Mouse (Mus musculus) lung, postnatal 0 days (tissue): ENCODE measurements at regions not wholly inside any gene's neighbourhood (a gene's known extent, or its start where the extent isn't known, plus 50 kb on each side); places are given as distances from the start of the nearest gene placed in this dataset.

Experiments used
- ATAC-seq: fragments of 200-750 bp; cut with Nextera tagmentation; 2 replicates; pipeline ENCODE4 v1.8.0; 2017; ENCODE audit warnings: moderate library complexity
- DNase-seq: peaks from one replicate; pipeline ENCODE4 v3.0.0-alpha.2; 2016; ENCODE audit warnings: low spot score
- H3K27ac ChIP-seq: fragments of 300-500 bp; sonication (generic); 2 replicates; pipeline ENCODE4 v1.5.1; 2014; ENCODE audit warnings: antibody characterized with exemption, mild to moderate bottlenecking, low read length, mixed read lengths
- H3K27me3 ChIP-seq: fragments of 300-500 bp; sonication (generic); replicated peaks from 2 replicates; pipeline ENCODE4 v1.6.1; 2014; ENCODE audit warnings: low read length, mixed read lengths; ENCODE audit not compliant: insufficient read depth
- H3K36me3 ChIP-seq: fragments of 300-500 bp; sonication (generic); 2 replicates; pipeline ENCODE4 v1.6.1; 2014; ENCODE audit warnings: low read length, mixed read lengths; ENCODE audit not compliant: insufficient read depth
- H3K4me1 ChIP-seq: fragments of 300-500 bp; sonication (generic); 2 replicates; pipeline ENCODE4 v1.6.1; 2014; ENCODE audit warnings: antibody characterized with exemption, low read depth, low read length, mixed read lengths; ENCODE audit not compliant: insufficient read depth
- H3K4me2 ChIP-seq: fragments of 300-500 bp; sonication (generic); replicated peaks from 2 replicates; pipeline ENCODE4 v1.6.1; 2014; ENCODE audit warnings: low read depth, mild to moderate bottlenecking, low read length, moderate library complexity, mixed read lengths
- H3K4me3 ChIP-seq: fragments of 300-500 bp; sonication (generic); 2 replicates; pipeline ENCODE4 v1.5.1; 2014; ENCODE audit warnings: low read depth, low read length
- H3K9ac ChIP-seq: fragments of 300-500 bp; sonication (generic); replicated peaks from 2 replicates; pipeline ENCODE4 v1.6.1; 2014; ENCODE audit warnings: low read depth, mild to moderate bottlenecking
- H3K9me3 ChIP-seq: fragments of 300-500 bp; sonication (generic); 2 replicates; pipeline ENCODE4 v1.6.1; 2016; ENCODE audit warnings: low read length, mixed read lengths
- CTCF ChIP-seq: IDR thresholded peaks from 2 replicates; pipeline ENCODE4 v1.5.1; 2016; ENCODE audit warnings: antibody characterized with exemption, mild to moderate bottlenecking
- EP300 ChIP-seq: IDR thresholded peaks from 2 replicates; pipeline ENCODE4 v1.6.1; 2016; ENCODE audit warnings: antibody characterized with exemption, mild to moderate bottlenecking, control low read depth
- WGBS: fragments of 180-500 bp; shearing (Covaris S2); extraction: QIAGEN DNeasy Blood & Tissue Kit; methylation state at CpG from one replicate; pipeline ENCODE4 v1.1.7; 2014; 5-methylcytosine and 5-hydroxymethylcytosine counted together

DNA sequence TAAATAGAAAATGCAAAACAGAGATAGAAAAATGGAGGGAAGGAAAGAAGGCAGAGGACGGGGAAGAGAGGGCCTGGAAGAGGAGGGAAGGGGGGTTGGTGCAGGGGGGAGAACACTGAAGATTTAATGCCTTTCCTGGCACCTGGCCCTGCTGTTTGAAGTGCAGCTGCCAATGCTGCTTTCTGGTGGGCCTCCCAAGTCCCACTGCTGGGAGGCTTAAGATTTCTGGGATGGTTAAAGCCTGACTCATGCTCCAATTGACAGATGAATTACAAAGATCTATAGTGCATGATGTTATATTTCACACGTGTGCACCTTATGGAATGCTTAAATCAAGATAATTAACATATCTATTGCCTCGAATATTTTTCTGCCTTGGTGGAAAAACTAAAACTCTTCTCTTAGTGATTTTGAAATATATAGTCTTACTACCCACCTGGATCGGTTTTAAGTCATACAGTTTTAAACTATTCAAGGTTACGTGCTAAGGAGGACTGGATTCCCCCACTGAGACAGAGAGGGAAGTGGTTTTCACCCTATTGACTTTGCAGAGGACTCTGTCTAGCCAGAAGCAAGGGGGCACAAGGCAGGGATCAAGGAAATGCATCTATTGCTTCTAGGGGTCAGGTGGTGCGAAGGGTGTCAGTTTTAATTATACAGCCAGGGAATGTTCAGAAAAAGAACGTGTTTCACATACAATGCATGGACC lies 105.5 kb upstream of the Gas1 start:
- no peaks in the 10 kb centered on the region for H3K27me3 ChIP-seq
- H3K9me3 ChIP-seq, result no peaks in the 10 kb centered on the region
- H3K4me3 ChIP-seq, result no peak overlapping the region
- no peak overlapping the region for H3K27ac ChIP-seq
- H3K4me1 ChIP-seq, result no peaks in the 10 kb centered on the region
- WGBS, result 53% methylated on average over 7 of the region's 7 CpGs
- no peak for ATAC-seq
- no peak overlapping the region for H3K9ac ChIP-seq
- no peak for TF ChIP-seq EP300
- no peak for TF ChIP-seq CTCF
- H3K4me2 ChIP-seq, result no peak overlapping the region
- no peaks in the 10 kb centered on the region for H3K36me3 ChIP-seq
- DNase-seq, result no peak

DNA sequence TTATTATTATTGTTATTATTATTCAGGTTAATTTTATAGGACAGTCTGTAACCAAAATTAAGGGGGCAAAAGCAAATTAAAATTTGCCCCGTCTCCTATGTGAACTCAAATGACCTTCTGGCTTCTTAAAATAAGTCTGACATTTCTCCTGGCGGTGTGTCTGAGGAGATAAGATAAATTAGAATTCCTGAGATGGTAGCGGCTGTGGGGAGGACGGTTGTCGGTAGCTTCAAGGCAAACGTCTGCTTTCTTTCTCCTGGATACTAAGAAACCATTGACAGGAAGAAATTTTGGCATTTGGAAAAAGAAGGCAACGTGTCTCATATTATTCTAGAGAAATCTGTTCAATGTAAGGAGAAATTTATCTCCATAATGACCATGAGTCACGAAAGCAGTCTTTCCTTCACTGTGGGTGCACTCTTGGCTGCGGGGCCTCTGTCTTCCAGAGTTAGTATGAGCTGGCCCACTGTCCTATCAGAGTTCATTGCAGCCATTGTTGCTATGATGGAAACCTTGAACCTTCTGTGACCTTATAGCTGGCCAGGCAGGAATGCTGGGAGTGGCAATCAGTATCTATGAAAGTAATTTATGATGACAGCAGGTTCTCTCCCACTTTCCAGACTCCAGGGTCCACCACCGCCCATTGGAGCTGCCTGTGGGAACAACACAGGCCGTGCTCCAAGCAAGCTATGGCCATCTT lies 109.5 kb upstream of the Gas1 start:
- Histone ChIP-seq H3K27me3 (no peaks in the 10 kb centered on the region), H3K9me3 (no peaks in the 10 kb centered on the region), H3K9ac (no peak overlapping the region), H3K4me2 (no peak overlapping the region), H3K36me3 (no peaks in the 10 kb centered on the region), H3K27ac (no peak overlapping the region), H3K4me1 (no peaks in the 10 kb centered on the region), H3K4me3 (no peak overlapping the region)
- ATAC-seq, result no peak
- no peak for DNase-seq
- 47% methylated on average over 11 of the region's 11 CpGs for WGBS
- TF ChIP-seq CTCF, result no peak
- TF ChIP-seq EP300, result no peak

DNA sequence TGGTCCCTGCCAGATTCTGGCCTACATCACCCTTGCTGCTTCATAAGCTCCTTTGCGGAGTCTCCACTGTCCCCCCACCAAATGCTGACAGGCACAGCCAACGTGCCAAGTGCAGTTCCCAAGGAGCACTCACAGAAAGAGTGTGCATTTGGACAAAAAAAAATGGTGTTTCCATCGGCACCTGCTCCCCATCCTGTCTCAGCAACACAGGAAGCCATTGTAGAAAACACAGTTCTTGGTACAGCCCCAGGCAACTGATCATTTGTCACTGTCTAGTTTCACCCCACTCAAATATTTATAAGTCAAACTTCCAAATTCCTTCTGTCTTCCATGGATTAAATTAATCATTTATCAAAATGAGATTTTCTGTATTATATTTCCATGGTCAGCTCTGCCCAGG lies 112.5 kb upstream of the Gas1 start:
- H3K36me3 ChIP-seq, result no peaks in the 10 kb centered on the region
- TF ChIP-seq CTCF (no peak), EP300 (no peak)
- H3K4me3 ChIP-seq, result no peak overlapping the region
- no peak for ATAC-seq
- no peaks in the 10 kb centered on the region for H3K27me3 ChIP-seq
- no peak overlapping the region for H3K4me2 ChIP-seq
- H3K27ac ChIP-seq, result no peak overlapping the region
- WGBS, result 47% methylated on average over 3 of the region's 3 CpGs
- H3K9ac ChIP-seq, result no peak overlapping the region
- no peaks in the 10 kb centered on the region for H3K4me1 ChIP-seq
- H3K9me3 ChIP-seq, result no peaks in the 10 kb centered on the region
- DNase-seq, result no peak

DNA sequence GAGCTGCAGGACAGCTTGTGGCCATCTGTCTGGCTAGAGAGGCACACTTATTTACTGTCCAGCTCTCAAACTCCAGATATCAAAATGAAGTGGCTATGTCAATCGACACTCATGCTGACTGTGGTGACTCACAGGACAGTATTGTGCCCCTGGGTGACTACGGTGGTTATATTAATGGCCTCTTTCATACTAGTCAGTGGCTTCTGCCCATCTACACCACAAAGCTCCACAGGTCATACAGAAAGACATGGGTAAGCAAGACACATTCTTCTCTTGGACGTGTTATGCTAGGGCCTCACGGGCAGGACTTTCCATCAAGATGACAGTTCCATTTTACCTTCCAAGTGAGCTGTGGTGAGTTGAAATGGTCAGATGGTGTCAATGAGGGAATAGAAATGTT lies 113.7 kb upstream of the Gas1 start:
- TF ChIP-seq EP300 (no peak), CTCF (no peak)
- no peaks in the 10 kb centered on the region for H3K27me3 ChIP-seq
- DNase-seq, result no peak
- no peak overlapping the region for H3K4me3 ChIP-seq
- no peak for ATAC-seq
- no peak overlapping the region for H3K4me2 ChIP-seq
- H3K9ac ChIP-seq, result no peak overlapping the region
- no peaks in the 10 kb centered on the region for H3K9me3 ChIP-seq
- no peaks in the 10 kb centered on the region for H3K4me1 ChIP-seq
- 67% methylated on average over 4 of the region's 4 CpGs for WGBS
- H3K36me3 ChIP-seq, result no peaks in the 10 kb centered on the region
- no peak overlapping the region for H3K27ac ChIP-seq

DNA sequence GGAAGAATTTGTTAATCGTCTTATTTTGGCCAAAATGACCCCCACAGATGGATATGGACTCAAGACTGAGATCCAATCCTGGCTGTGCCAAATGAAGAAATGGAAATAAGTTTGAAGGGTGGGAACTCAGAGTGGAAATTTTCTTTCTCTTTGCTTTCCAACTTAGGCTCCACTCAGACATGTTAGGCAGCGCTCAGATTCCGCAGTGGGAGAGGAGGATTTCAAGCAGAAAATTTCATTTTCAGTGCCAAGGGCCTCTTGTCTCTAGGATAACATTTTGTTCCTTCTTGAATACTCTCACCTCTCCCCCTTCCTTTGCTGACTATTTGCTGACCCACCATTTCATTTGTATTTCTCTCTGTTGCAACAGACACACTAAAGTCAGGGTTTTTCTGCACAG lies 114.2 kb upstream of the Gas1 start:
- Histone ChIP-seq H3K36me3 (no peaks in the 10 kb centered on the region), H3K4me1 (no peaks in the 10 kb centered on the region; the same call in 1 of the 2 replicates), H3K27ac (no peak overlapping the region), H3K9me3 (no peaks in the 10 kb centered on the region), H3K27me3 (no peaks in the 10 kb centered on the region), H3K4me3 (no peak overlapping the region), H3K9ac (no peak overlapping the region), H3K4me2 (no peak overlapping the region)
- ATAC-seq, result no peak
- DNase-seq, result peak; percentile 59
- WGBS, result 62% methylated on average over 3 of the region's 3 CpGs
- TF ChIP-seq CTCF (no peak), EP300 (no peak)

DNA sequence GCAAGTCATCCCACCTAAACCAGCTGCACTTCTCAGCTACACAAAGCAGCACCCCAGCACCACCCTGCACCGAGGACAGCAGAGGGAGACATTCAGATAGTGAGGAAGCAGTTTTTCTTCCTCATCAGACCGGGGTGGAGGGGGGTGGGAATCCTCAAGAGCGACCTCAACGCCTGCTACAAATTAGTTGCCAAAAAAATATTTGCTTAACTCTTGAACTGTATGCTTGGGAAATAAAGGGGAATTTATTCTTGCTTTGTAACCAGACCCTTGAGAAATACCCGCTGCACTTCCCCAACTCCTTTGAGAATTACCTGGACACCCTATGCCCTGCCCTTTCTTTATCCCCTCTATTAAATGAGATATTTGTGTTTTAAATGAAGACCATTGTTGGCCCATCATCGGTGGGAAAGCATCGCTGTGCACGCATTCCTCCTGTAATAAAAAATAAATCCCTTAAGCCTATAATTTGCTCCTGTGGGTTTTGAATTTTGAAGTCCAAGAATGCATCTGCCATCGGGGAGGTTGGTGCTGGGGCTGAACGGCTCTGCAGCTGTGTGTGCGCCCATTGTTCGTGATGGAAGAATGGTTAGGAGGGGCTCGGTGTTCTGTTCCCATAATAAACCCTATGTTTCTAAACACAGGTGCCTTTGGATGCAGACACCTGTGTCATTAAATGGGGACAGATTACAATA lies 119.2 kb upstream of the Gas1 start:
- Histone ChIP-seq H3K4me3 (no peak overlapping the region), H3K9me3 (no peaks in the 10 kb centered on the region), H3K9ac (no peak overlapping the region), H3K4me2 (no peak overlapping the region), H3K27ac (no peak overlapping the region), H3K27me3 (no peaks in the 10 kb centered on the region), H3K36me3 (no peaks in the 10 kb centered on the region), H3K4me1 (no peaks in the 10 kb centered on the region; the same call in 1 of the 2 replicates)
- DNase-seq (peak; percentile 57), ATAC-seq (peak; percentile 28; the same call in 1 of the 2 replicates)
- 55% methylated on average over 13 of the region's 13 CpGs for WGBS
- TF ChIP-seq EP300 (no peak), CTCF (peak; percentile 48)
